Mouse (Mus musculus) MEL (cell line): ENCODE results near the gene Prdx6b. TPM values are rescaled to one million over a fixed set of nuclear protein-coding genes. Genes with fewer than 3 reads are reported as not detected.

ENCODE experiments used
- DNase-seq: peaks from one replicate; pipeline ENCODE4 v3.0.0; 2011; ENCODE audit warnings: low read depth, low spot score
- H3K27ac ChIP-seq: 2 replicates; pipeline ENCODE4 v1.5.1; 2012; ENCODE audit warnings: low read depth, mild to moderate bottlenecking, control low read depth, low read length, moderate library complexity; ENCODE audit not compliant: control insufficient read depth
- H3K27me3 ChIP-seq, 2 experiments: fragments of 150-350 bp in 1 of 2; sonication (generic) in 1 of 2; 2 replicates each; pipeline ENCODE4 v1.6.1; 2012; ENCODE audit warnings: low read length in 2 of 2, mild to moderate bottlenecking in 2 of 2, improper control_type of control experiment in 1 of 2, moderate library complexity in 1 of 2; ENCODE audit not compliant: insufficient read depth in 2 of 2, control insufficient read depth in 1 of 2
- H3K36me3 ChIP-seq, 2 experiments: 2 replicates each; pipeline ENCODE4 v1.6.1; 2012 to 2014; ENCODE audit warnings: low read length in 2 of 2, improper control_type of control experiment in 1 of 2, inconsistent platforms in 1 of 2, mild to moderate bottlenecking in 1 of 2; ENCODE audit not compliant: insufficient read depth in 2 of 2, control insufficient read depth in 1 of 2
- H3K4me1 ChIP-seq, 2 experiments: fragments of 150-350 bp in 1 of 2; sonication (generic) in 1 of 2; 2 replicates each; pipeline ENCODE4 v1.6.1; 2012; ENCODE audit warnings: low read length in 2 of 2, improper control_type of control experiment in 1 of 2, mild to moderate bottlenecking in 1 of 2; ENCODE audit not compliant: insufficient read depth in 2 of 2, control insufficient read depth in 1 of 2
- H3K4me3 ChIP-seq, 2 experiments: fragments of 150-350 bp in 1 of 2; sonication (generic) in 1 of 2; 2 replicates each; pipeline ENCODE4 v1.5.1; 2012; ENCODE audit warnings: low read depth in 2 of 2, low read length in 2 of 2, mild to moderate bottlenecking in 2 of 2, moderate library complexity in 2 of 2, control low read depth in 1 of 2, improper control_type of control experiment in 1 of 2; ENCODE audit not compliant: control insufficient read depth in 1 of 2, insufficient read depth in 1 of 2
- H3K79me2 ChIP-seq: 2 replicates; pipeline ENCODE4 v1.6.1; 2012; ENCODE audit warnings: mild to moderate bottlenecking, low read length, moderate library complexity; ENCODE audit not compliant: control insufficient read depth, poor library complexity, insufficient read depth
- H3K9ac ChIP-seq: 2 replicates; pipeline ENCODE4 v1.6.1; 2012; ENCODE audit warnings: low read depth, mild to moderate bottlenecking, control low read depth, low read length, moderate library complexity; ENCODE audit not compliant: control insufficient read depth, poor library complexity, severe bottlenecking
- H3K9me3 ChIP-seq: fragments of 150-350 bp; sonication (generic); replicated peaks from 2 replicates; pipeline ENCODE4 v1.6.1; 2012; ENCODE audit warnings: mild to moderate bottlenecking, low read length, improper control_type of control experiment, moderate library complexity; ENCODE audit not compliant: insufficient read depth
- BHLHE40 ChIP-seq: IDR thresholded peaks from 2 replicates; pipeline ENCODE4 v1.6.1; 2012; ENCODE audit warnings: low read depth, mild to moderate bottlenecking, inconsistent platforms, low read length, improper control_type of control experiment, borderline replicate concordance
- CHD1 ChIP-seq: IDR thresholded peaks from 2 replicates; pipeline ENCODE4 v1.6.1; 2012; ENCODE audit warnings: low read depth, mild to moderate bottlenecking, inconsistent platforms, low read length, improper control_type of control experiment
- CTCF ChIP-seq, 3 experiments: IDR thresholded peaks in 2 of 3; conservative IDR thresholded peaks in 1 of 3; 2 replicates each; pipeline ENCODE4 v1.5.1; 2011 to 2012; ENCODE audit warnings: low read length in 3 of 3, low read depth in 2 of 3, mild to moderate bottlenecking in 2 of 3, improper control_type of control experiment in 1 of 3, inconsistent platforms in 1 of 3, mixed read lengths in 1 of 3, moderate library complexity in 1 of 3; ENCODE audit not compliant: control insufficient read depth in 1 of 3, insufficient read depth in 1 of 3, poor library complexity in 1 of 3, severe bottlenecking in 1 of 3
- E2F4 ChIP-seq: IDR thresholded peaks from 2 replicates; pipeline ENCODE4 v1.6.1; 2011; ENCODE audit warnings: low read depth, low read length, improper control_type of control experiment, borderline replicate concordance
- ELF1 ChIP-seq: IDR thresholded peaks from 2 replicates; pipeline ENCODE4 v1.6.1; 2014; ENCODE audit warnings: low read depth, mild to moderate bottlenecking, inconsistent platforms, low read length, improper control_type of control experiment, moderate library complexity
- EP300 ChIP-seq, 2 experiments: IDR thresholded peaks; 2 replicates each; pipeline ENCODE4 v1.6.1; 2011; ENCODE audit warnings: improper control_type of control experiment in 2 of 2, low read length in 2 of 2, low read depth in 1 of 2, mild to moderate bottlenecking in 1 of 2
- GABPA ChIP-seq: IDR thresholded peaks from 2 replicates; pipeline ENCODE4 v1.6.1; 2012; ENCODE audit warnings: low read depth, mild to moderate bottlenecking, inconsistent platforms, low read length, improper control_type of control experiment, moderate library complexity
- HCFC1 ChIP-seq: IDR thresholded peaks from 2 replicates; pipeline ENCODE4 v1.6.1; 2012; ENCODE audit warnings: low read depth, mild to moderate bottlenecking, inconsistent platforms, low read length, improper control_type of control experiment, moderate library complexity
- JUND ChIP-seq: IDR thresholded peaks from 2 replicates; pipeline ENCODE4 v1.6.1; 2011; ENCODE audit warnings: low read depth, mild to moderate bottlenecking, improper control_type of control experiment, low read length
- KAT2A ChIP-seq: conservative IDR thresholded peaks from 2 replicates; pipeline ENCODE4 v1.6.1; 2012; ENCODE audit warnings: low read depth, low read length, improper control_type of control experiment, inconsistent platforms
- MAFK ChIP-seq: IDR thresholded peaks from 2 replicates; pipeline ENCODE4 v1.6.1; 2011; ENCODE audit warnings: low read depth, mild to moderate bottlenecking, low read length, improper control_type of control experiment, borderline replicate concordance
- MAZ ChIP-seq: IDR thresholded peaks from 2 replicates; pipeline ENCODE4 v1.6.1; 2012; ENCODE audit warnings: low read depth, mild to moderate bottlenecking, inconsistent platforms, low read length, improper control_type of control experiment
- MEF2A ChIP-seq: IDR thresholded peaks from 2 replicates; pipeline ENCODE4 v1.6.1; 2014; ENCODE audit warnings: low read depth, mild to moderate bottlenecking, inconsistent platforms, low read length, improper control_type of control experiment; ENCODE audit not compliant: poor library complexity, insufficient replicate concordance, severe bottlenecking; ENCODE audit errors: extremely low read depth
- MXI1 ChIP-seq: IDR thresholded peaks from 2 replicates; pipeline ENCODE4 v1.6.1; 2011; ENCODE audit warnings: mild to moderate bottlenecking, low read depth, low read length, improper control_type of control experiment
- MYB ChIP-seq: IDR thresholded peaks from 2 replicates; pipeline ENCODE4 v1.6.1; 2011; ENCODE audit warnings: mild to moderate bottlenecking, low read depth, low read length, improper control_type of control experiment
- MYC ChIP-seq: IDR thresholded peaks from 2 replicates; pipeline ENCODE4 v1.6.1; 2011; ENCODE audit warnings: low read depth, mild to moderate bottlenecking, low read length, improper control_type of control experiment, moderate library complexity
- NELFE ChIP-seq: IDR thresholded peaks from 2 replicates; pipeline ENCODE4 v1.6.1; 2011; ENCODE audit warnings: low read depth, low read length, improper control_type of control experiment
- NRF1 ChIP-seq: IDR thresholded peaks from 2 replicates; pipeline ENCODE4 v1.6.1; 2014; ENCODE audit warnings: low read depth, mild to moderate bottlenecking, inconsistent platforms, low read length, improper control_type of control experiment, moderate library complexity; ENCODE audit not compliant: poor library complexity, insufficient read depth, severe bottlenecking
- POLR2A ChIP-seq, 2 experiments: IDR thresholded peaks; 2 replicates each; pipeline ENCODE4 v1.6.1; 2011 to 2012; ENCODE audit warnings: low read length in 2 of 2, mild to moderate bottlenecking in 2 of 2, control low read depth in 1 of 2, improper control_type of control experiment in 1 of 2, low read depth in 1 of 2, moderate library complexity in 1 of 2; ENCODE audit not compliant: control insufficient read depth in 1 of 2, insufficient read depth in 1 of 2, poor library complexity in 1 of 2
- POLR2AphosphoS2 ChIP-seq: IDR thresholded peaks from 2 replicates; pipeline ENCODE4 v1.6.1; 2011; ENCODE audit warnings: low read length, improper control_type of control experiment
- POLR2AphosphoS5 ChIP-seq: IDR thresholded peaks from 2 replicates; pipeline ENCODE4 v1.6.1; 2012; ENCODE audit warnings: low read depth, borderline replicate concordance, mild to moderate bottlenecking, inconsistent platforms, low read length, moderate library complexity, mixed read lengths
- RAD21 ChIP-seq: IDR thresholded peaks from 2 replicates; pipeline ENCODE4 v1.6.1; 2011; ENCODE audit warnings: mild to moderate bottlenecking, low read depth, low read length, improper control_type of control experiment
- SMC3 ChIP-seq: IDR thresholded peaks from 2 replicates; pipeline ENCODE4 v1.6.1; 2011; ENCODE audit warnings: low read depth, low read length, improper control_type of control experiment
- TAL1 ChIP-seq: IDR thresholded peaks from 2 replicates; pipeline ENCODE4 v1.6.1; 2012; ENCODE audit warnings: mild to moderate bottlenecking, inconsistent platforms, low read length, moderate library complexity, mixed read lengths
- TBP ChIP-seq: IDR thresholded peaks from 2 replicates; pipeline ENCODE4 v1.8.0; 2011; ENCODE audit warnings: low read depth, low read length, improper control_type of control experiment
- TCF12 ChIP-seq: IDR thresholded peaks from 2 replicates; pipeline ENCODE4 v1.6.1; 2014; ENCODE audit warnings: low read depth, mild to moderate bottlenecking, inconsistent platforms, low read length, improper control_type of control experiment, moderate library complexity
- UBTF ChIP-seq: IDR thresholded peaks from 2 replicates; pipeline ENCODE4 v1.6.1; 2012; ENCODE audit warnings: low read depth, mild to moderate bottlenecking, inconsistent platforms, low read length, improper control_type of control experiment, moderate library complexity, borderline replicate concordance; ENCODE audit not compliant: insufficient read depth
- USF1 ChIP-seq: IDR thresholded peaks from 2 replicates; pipeline ENCODE4 v1.6.1; 2014; ENCODE audit warnings: low read depth, mild to moderate bottlenecking, inconsistent platforms, low read length, improper control_type of control experiment, moderate library complexity
- USF2 ChIP-seq, 2 experiments: IDR thresholded peaks; 2 replicates each; pipeline ENCODE4 v1.6.1; 2011 to 2012; ENCODE audit warnings: improper control_type of control experiment in 2 of 2, low read length in 2 of 2, borderline replicate concordance in 1 of 2, inconsistent platforms in 1 of 2, low read depth in 1 of 2, mild to moderate bottlenecking in 1 of 2; ENCODE audit not compliant: insufficient read depth in 1 of 2
- ZC3H11A ChIP-seq: IDR thresholded peaks from 2 replicates; pipeline ENCODE4 v1.6.1; 2012; ENCODE audit warnings: low read depth, mild to moderate bottlenecking, inconsistent platforms, low read length, improper control_type of control experiment
- ZKSCAN1 ChIP-seq: IDR thresholded peaks from 2 replicates; pipeline ENCODE4 v1.6.1; 2012; ENCODE audit warnings: low read depth, mild to moderate bottlenecking, inconsistent platforms, low read length, improper control_type of control experiment, moderate library complexity
- ZNF384 ChIP-seq: IDR thresholded peaks from 2 replicates; pipeline ENCODE4 v1.6.1; 2012; ENCODE audit warnings: low read depth, mild to moderate bottlenecking, inconsistent platforms, low read length, improper control_type of control experiment
- polyA plus RNA-seq, 2 experiments: library from polyadenylated mRNA; stranded (reverse) in 1 of 2; unstranded in 1 of 2; fragments of >175 nt in 1 of 2; fragments of >200 nt in 1 of 2; gene quantifications; 2 replicates each; pipeline versions ENCODE4 v1.2.1 to v1.2.4; 2012; ENCODE audit warnings: low replicate concordance in 2 of 2, low read depth in 1 of 2; ENCODE audit not compliant: insufficient read length in 2 of 2, insufficient read depth in 1 of 2, missing spikeins in 1 of 2
- total RNA-seq: library from RNA; depleted of rRNA; stranded (reverse); fragments of 300-350 nt; gene quantifications from 2 replicates; pipeline ENCODE4 v1.2.3, GENCODE M21; 2012

Prdx6b gene
- total and polyA plus RNA-seq, 3 experiments, result not detected

GRCm38 (mm10) chr2:80309775-80310174 lies 17.5 kb downstream of the Prdx6b start:
- no peak overlapping the region for H3K27ac ChIP-seq
- H3K9me3 ChIP-seq, result no peaks in the 10 kb centered on the region
- TF ChIP-seq MAFK (peak; percentile 88), ELF1 (no peak)
- no peak overlapping the region for H3K9ac ChIP-seq
- peaks cover 14 to 20% of the 10 kb centered on the region in 2 experiments for H3K4me1 ChIP-seq
- H3K79me2 ChIP-seq, result no peaks in the 10 kb centered on the region
- DNase-seq, result no peak
- H3K36me3 ChIP-seq, result peaks cover 0 to 35% of the 10 kb centered on the region in 2 experiments; a peak in 2 of 4 replicates
- no peak overlapping the region for H3K4me3 ChIP-seq
- no peaks in the 10 kb centered on the region for H3K27me3 ChIP-seq

GRCm38 (mm10) chr2:80310772-80311171 lies 18.5 kb downstream of the Prdx6b start:
- peak overlapping the region; percentile 7 to 12; a peak in 2 of 4 replicates for H3K4me3 ChIP-seq
- no peak overlapping the region for H3K9ac ChIP-seq
- peak overlapping the region; percentile 39 for H3K27ac ChIP-seq
- peaks cover 0 to 35% of the 10 kb centered on the region in 2 experiments; a peak in 2 of 4 replicates for H3K36me3 ChIP-seq
- H3K27me3 ChIP-seq, result no peaks in the 10 kb centered on the region
- H3K4me1 ChIP-seq, result peaks cover 14 to 20% of the 10 kb centered on the region in 2 experiments
- peak; percentile 66 for DNase-seq
- no peaks in the 10 kb centered on the region for H3K9me3 ChIP-seq
- peaks cover 2% of the 10 kb centered on the region for H3K79me2 ChIP-seq
- TF ChIP-seq POLR2AphosphoS2 (no peak), ELF1 (no peak), HCFC1 (no peak), BHLHE40 (no peak), NRF1 (no peak), ZNF384 (no peak), UBTF (no peak), CHD1 (no peak), TBP (no peak), POLR2AphosphoS5 (no peak), MEF2A (no peak), RAD21 (no peak), POLR2A (IDR thresholded peaks at IDR 0.05; ENCODE audit: control insufficient read depth in 1 of 2, insufficient read depth in 1 of 2, low read depth in 1 of 2, low read length in 2 of 2, poor library complexity in 1 of 2) (no peak), KAT2A (no peak), USF1 (no peak), NELFE (no peak), CTCF (IDR thresholded peaks at IDR 0.05 in 2 of 3, conservative IDR thresholded peaks at IDR 0.05 in 1 of 3; ENCODE audit: control insufficient read depth in 1 of 3, insufficient read depth in 1 of 3, low read depth in 2 of 3, low read length in 3 of 3, poor library complexity in 1 of 3, severe bottlenecking in 1 of 3) (no peak), E2F4 (no peak), ZC3H11A (no peak), GABPA (no peak), MXI1 (no peak), USF2 (IDR thresholded peaks at IDR 0.05; ENCODE audit: borderline replicate concordance in 1 of 2, insufficient read depth in 1 of 2, low read depth in 1 of 2, low read length in 2 of 2) (no peak), EP300 (IDR thresholded peaks at IDR 0.05; ENCODE audit: low read depth in 1 of 2, low read length in 2 of 2) (peak; percentile 33 to 66; a peak in 3 of 4 replicates), TAL1 (peak; percentile 54), SMC3 (no peak), MAZ (no peak), TCF12 (peak; percentile 57), JUND (no peak), ZKSCAN1 (no peak), MYC (no peak), MYB (no peak)
